Mouse (Mus musculus) CH12.LX (cell line): ENCODE measurements at regions not wholly inside any gene's neighbourhood (a gene's known extent, or its start where the extent isn't known, plus 50 kb on each side); places are given as distances from the start of the nearest gene placed in this dataset.

Experiments
- CTCF ChIP-seq, 2 experiments: IDR thresholded peaks in 1 of 2; conservative IDR thresholded peaks in 1 of 2; 2 replicates each; pipeline ENCODE4 v1.5.1; 2011 to 2012; ENCODE audit warnings: low read depth in 2 of 2, low read length in 2 of 2, improper control_type of control experiment in 1 of 2, inconsistent platforms in 1 of 2, mild to moderate bottlenecking in 1 of 2, moderate library complexity in 1 of 2
- ELF1 ChIP-seq: IDR thresholded peaks from 2 replicates; pipeline ENCODE4 v1.6.1; 2014; ENCODE audit warnings: low read depth, mild to moderate bottlenecking, inconsistent platforms, low read length, improper control_type of control experiment
- HCFC1 ChIP-seq: IDR thresholded peaks from 2 replicates; pipeline ENCODE4 v1.6.1; 2012; ENCODE audit warnings: low read depth, mild to moderate bottlenecking, inconsistent platforms, low read length, improper control_type of control experiment
- MAFK ChIP-seq: IDR thresholded peaks from 2 replicates; pipeline ENCODE4 v1.6.1; 2011; ENCODE audit warnings: low read length, improper control_type of control experiment; ENCODE audit not compliant: insufficient replicate concordance
- MAX ChIP-seq: IDR thresholded peaks from 2 replicates; pipeline ENCODE4 v1.6.1; 2011; ENCODE audit warnings: low read length, improper control_type of control experiment
- MYC ChIP-seq: IDR thresholded peaks from 2 replicates; pipeline ENCODE4 v1.6.1; 2011; ENCODE audit warnings: low read depth, mild to moderate bottlenecking, improper control_type of control experiment, low read length
- POLR2A ChIP-seq: IDR thresholded peaks from 2 replicates; pipeline ENCODE4 v1.6.1; 2011; ENCODE audit warnings: low read depth, mild to moderate bottlenecking, improper control_type of control experiment, low read length
- SMC3 ChIP-seq: IDR thresholded peaks from 2 replicates; pipeline ENCODE4 v1.6.1; 2011; ENCODE audit warnings: low read depth, low read length, improper control_type of control experiment
- TCF12 ChIP-seq: IDR thresholded peaks from 2 replicates; pipeline ENCODE4 v1.6.1; 2014; ENCODE audit warnings: low read depth, mild to moderate bottlenecking, inconsistent platforms, low read length, improper control_type of control experiment
- USF1 ChIP-seq: IDR thresholded peaks from 2 replicates; pipeline ENCODE4 v1.6.1; 2014; ENCODE audit warnings: low read depth, mild to moderate bottlenecking, inconsistent platforms, low read length, improper control_type of control experiment
- ZC3H11A ChIP-seq: IDR thresholded peaks from 2 replicates; pipeline ENCODE4 v1.6.1; 2012; ENCODE audit warnings: low read depth, mild to moderate bottlenecking, inconsistent platforms, low read length, improper control_type of control experiment
- ZMIZ1 ChIP-seq: IDR thresholded peaks from 2 replicates; pipeline ENCODE4 v1.6.1; 2012; ENCODE audit warnings: low read depth, mild to moderate bottlenecking, inconsistent platforms, low read length, improper control_type of control experiment
- ZNF384 ChIP-seq: IDR thresholded peaks from 2 replicates; pipeline ENCODE4 v1.6.1; 2012; ENCODE audit warnings: low read depth, low read length, improper control_type of control experiment, inconsistent platforms

DNA sequence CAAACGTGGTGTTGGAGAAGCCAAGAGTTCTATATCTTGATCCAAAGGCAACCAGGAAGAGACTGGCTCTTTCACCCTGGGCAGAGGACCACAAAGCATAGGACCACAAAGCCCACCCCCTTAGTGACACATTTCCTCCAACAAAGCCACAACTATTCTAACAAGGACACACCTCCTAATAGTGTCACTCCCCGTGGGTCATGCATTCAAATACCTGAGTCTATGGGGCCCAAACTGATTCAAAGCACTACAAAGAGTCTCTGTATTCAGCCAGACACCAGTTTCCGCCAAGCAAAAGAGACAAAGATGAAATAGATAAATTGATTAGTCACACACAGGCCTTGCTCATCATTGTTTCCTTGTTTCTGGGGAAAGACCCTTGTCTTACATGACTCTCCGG is 72.1 kb downstream of the Vcpkmt start:
- TF ChIP-seq CTCF (conservative IDR thresholded peaks at IDR 0.05 in 1 of 2, IDR thresholded peaks at IDR 0.05 in 1 of 2; ENCODE audit: low read depth in 2 of 2, low read length in 2 of 2) (no peak), ZNF384 (no peak), MAX (no peak), USF1 (no peak), ELF1 (peak; percentile 71), HCFC1 (no peak), MAFK (no peak), TCF12 (no peak), POLR2A (peak; percentile 42), ZC3H11A (no peak), MYC (no peak), SMC3 (no peak), ZMIZ1 (no peak)
